Mouse (Mus musculus) ES-Bruce4 (cell line): ENCODE data around the gene Phlpp1.

Experiments used
- CTCF ChIP-seq: IDR thresholded peaks from one replicate; pipeline ENCODE4 v1.8.1; 2011; ENCODE audit warnings: low read depth, low read length
- EP300 ChIP-seq: IDR thresholded peaks from 2 replicates; pipeline ENCODE4 v1.6.1; 2011; ENCODE audit warnings: low read depth, low read length; ENCODE audit not compliant: insufficient read depth
- POLR2A ChIP-seq: IDR thresholded peaks from one replicate; pipeline ENCODE4 v1.8.1; 2011; ENCODE audit warnings: low read length; ENCODE audit not compliant: insufficient read depth

- TF ChIP-seq EP300: no peak
- no peak for TF ChIP-seq CTCF
- no peak for TF ChIP-seq POLR2A
Measured at GRCm38 (mm10) chr1:106277286-106277685, 105.7 kb downstream of the Phlpp1 start.
